Mouse (Mus musculus) lung, adult 2 months (tissue): ENCODE data around the gene Ube2e3. TPM values are rescaled to one million over a fixed set of nuclear protein-coding genes. Genes with fewer than 3 reads are reported as not detected.

Experiments
- DNase-seq: peaks from one replicate; pipeline ENCODE4 v3.0.0; 2022
- H3K4me1 ChIP-seq: fragments of 200-500 bp; 2 replicates; pipeline ENCODE4 v1.6.1; 2011; ENCODE audit warnings: low read length; ENCODE audit not compliant: control insufficient read depth, insufficient read depth
- H3K4me3 ChIP-seq: fragments of 200-500 bp; replicated peaks from 2 replicates; pipeline ENCODE3; 2011; ENCODE audit warnings: low read depth, mild to moderate bottlenecking, control low read depth, low read length; ENCODE audit errors: extremely low read depth
- CTCF ChIP-seq: fragments of 200-500 bp; IDR thresholded peaks from 2 replicates; pipeline ENCODE4 v1.5.1; 2011; ENCODE audit warnings: mild to moderate bottlenecking, low read length, control low read depth; ENCODE audit not compliant: insufficient read depth
- POLR2A ChIP-seq: fragments of 200-500 bp; IDR thresholded peaks from 2 replicates; pipeline ENCODE4 v1.6.1; 2011; ENCODE audit warnings: low read depth, mild to moderate bottlenecking, control low read depth, low read length, borderline replicate concordance; ENCODE audit errors: extremely low read depth
- WGBS: fragments of 180-500 bp; shearing (Covaris S2); methylation state at CpG from one replicate; pipeline ENCODE4 v1.1.7; 2018; 5-methylcytosine and 5-hydroxymethylcytosine counted together
- polyA plus RNA-seq: library from polyadenylated mRNA; depleted of rRNA; stranded (reverse); fragments of >200 nt; gene quantifications from 2 replicates; pipeline ENCODE4 v1.2.3, GENCODE M21; 2012

The Ube2e3 gene
- polyA plus RNA-seq, 1 experiment = 24.1 TPM

- Histone ChIP-seq H3K4me3 (no peak overlapping the region), H3K4me1 (peaks cover 2% of the 10 kb centered on the region; the same call in 1 of the 2 replicates)
- TF ChIP-seq CTCF (no peak), POLR2A (no peak)
- 64% methylated on average over 3 of the region's 3 CpGs for WGBS
- DNase-seq = no peak
Measured at GRCm38 (mm10) chr2:78927625-78928024, 59.7 kb downstream of the Ube2e3 start.

GRCm38 (mm10) chr2:78928080-78928479, 60.2 kb downstream of the Ube2e3 start:
- WGBS = 56% methylated on average over 5 of the region's 5 CpGs
- H3K4me3 ChIP-seq = no peak overlapping the region
- TF ChIP-seq CTCF = no peak
- TF ChIP-seq POLR2A = no peak
- peaks cover 2% of the 10 kb centered on the region; the same call in 1 of the 2 replicates for H3K4me1 ChIP-seq
- DNase-seq = no peak

- TF ChIP-seq POLR2A (no peak), CTCF (no peak)
- no peak for DNase-seq
- 40% methylated on average over 2 of the region's 2 CpGs for WGBS
- peaks cover 2% of the 10 kb centered on the region; the same call in 1 of the 2 replicates for H3K4me1 ChIP-seq
- H3K4me3 ChIP-seq = no peak overlapping the region
Measured at GRCm38 (mm10) chr2:78931358-78931757, 63.4 kb downstream of the Ube2e3 start.

GRCm38 (mm10) chr2:78959451-78959850, 91.5 kb downstream of the Ube2e3 start:
- 32% methylated on average over 3 of the region's 3 CpGs for WGBS
- no peak for DNase-seq
- H3K4me3 ChIP-seq = no peak overlapping the region
- no peak for TF ChIP-seq POLR2A
- peaks cover 2% of the 10 kb centered on the region; the same call in 1 of the 2 replicates for H3K4me1 ChIP-seq

- WGBS = 80% methylated on average over 5 of the region's 5 CpGs
- Histone ChIP-seq H3K4me1 (peaks cover 2% of the 10 kb centered on the region; the same call in 1 of the 2 replicates), H3K4me3 (no peak overlapping the region)
- no peak for TF ChIP-seq CTCF
- no peak for TF ChIP-seq POLR2A
- no peak for DNase-seq
Measured at GRCm38 (mm10) chr2:78960288-78960687, 92.4 kb downstream of the Ube2e3 start.

- Histone ChIP-seq H3K4me1 (peaks cover 2% of the 10 kb centered on the region; the same call in 1 of the 2 replicates), H3K4me3 (no peak overlapping the region)
- WGBS = 81% methylated on average over 7 of the region's 7 CpGs
- no peak for DNase-seq
- TF ChIP-seq CTCF (no peak), POLR2A (no peak)
Measured at GRCm38 (mm10) chr2:78961023-78961422, 93.1 kb downstream of the Ube2e3 start.

- TF ChIP-seq CTCF (no peak), POLR2A (no peak)
- no peak for DNase-seq
- no peak overlapping the region for H3K4me3 ChIP-seq
- WGBS = 32% methylated on average over 7 of the region's 7 CpGs
- peaks cover 2% of the 10 kb centered on the region; the same call in 1 of the 2 replicates for H3K4me1 ChIP-seq
Measured at GRCm38 (mm10) chr2:78961580-78961979, 93.7 kb downstream of the Ube2e3 start.

- WGBS = 85% methylated on average over 2 of the region's 2 CpGs
- no peak for TF ChIP-seq POLR2A
- no peak for TF ChIP-seq CTCF
- H3K4me3 ChIP-seq = no peak overlapping the region
- H3K4me1 ChIP-seq = no peaks in the 10 kb centered on the region
- DNase-seq = no peak
Measured at GRCm38 (mm10) chr2:78964995-78965394, 97.1 kb downstream of the Ube2e3 start.

GRCm38 (mm10) chr2:78965396-78965795, 97.5 kb downstream of the Ube2e3 start:
- 69% methylated on average over 6 of the region's 6 CpGs for WGBS
- Histone ChIP-seq H3K4me1 (no peaks in the 10 kb centered on the region), H3K4me3 (no peak overlapping the region)
- DNase-seq = no peak
- no peak for TF ChIP-seq POLR2A
- TF ChIP-seq CTCF = no peak

- no peak for DNase-seq
- H3K4me1 ChIP-seq = no peaks in the 10 kb centered on the region
- TF ChIP-seq CTCF (no peak), POLR2A (no peak)
- WGBS = 58% methylated on average over 6 of the region's 6 CpGs
- H3K4me3 ChIP-seq = no peak overlapping the region
Measured at GRCm38 (mm10) chr2:78970088-78970487, 102.2 kb downstream of the Ube2e3 start.
